Mouse (Mus musculus) liver (tissue): ENCODE data around the gene Lypd8.
"Not testable (repeated sequence)": the region's sequence is repeated elsewhere in the genome, so short reads cannot be mapped to it uniquely, and the experiment has no call there.

Source experiments
- DNase-seq: peaks from one replicate; pipeline ENCODE4 v3.0.0-alpha.2; 2020; ENCODE audit warnings: mixed read lengths

Lypd8 gene

DNA sequence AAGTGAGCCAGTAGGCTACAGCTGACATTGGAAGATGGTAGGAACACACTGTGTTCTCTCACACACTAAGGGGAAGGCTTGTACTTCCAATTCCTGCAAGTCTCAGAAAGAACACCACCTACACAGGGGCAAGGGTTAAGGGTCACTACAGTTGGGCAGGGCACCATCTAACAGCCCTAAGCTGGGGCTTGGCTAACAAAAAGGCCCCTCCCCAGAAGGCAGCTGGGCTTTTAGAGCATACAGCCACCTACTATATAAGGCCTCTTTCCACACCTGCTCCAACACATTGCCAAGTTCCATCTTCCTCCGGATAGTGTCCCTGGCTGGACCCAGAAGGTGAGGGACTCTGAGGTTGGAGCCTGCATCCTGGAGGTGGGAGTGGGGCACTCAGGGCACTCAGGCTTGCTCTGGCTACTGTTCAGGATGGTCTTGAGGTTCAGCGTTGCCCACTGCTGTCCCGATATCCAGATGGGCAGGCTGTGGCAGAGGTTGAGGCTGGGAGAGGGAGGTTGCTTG, at the start of gene Lypd8:
Gene Lypd8, plus strand, starts transcription at position 281 of the 516 bp plus-strand sequence.
- no peak for DNase-seq

DNA sequence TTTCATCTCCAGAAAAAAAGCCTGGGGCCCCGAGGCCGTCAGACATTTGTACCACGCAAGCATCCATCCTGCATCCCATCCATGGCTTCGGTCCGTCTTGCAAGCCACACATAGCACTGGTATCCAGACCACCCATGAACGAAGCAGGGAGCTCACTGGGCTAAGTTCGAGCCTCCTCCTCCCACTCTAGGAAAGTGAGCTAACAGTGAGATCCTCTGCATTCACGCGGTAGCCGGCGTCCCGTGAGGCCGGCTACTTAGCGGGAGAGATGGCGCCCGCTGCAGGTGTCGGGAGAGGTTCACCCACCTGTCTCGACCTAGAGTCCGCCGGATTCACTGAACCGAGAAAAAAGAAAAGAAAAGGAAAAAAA, 49.0 kb upstream of the Lypd8 start:
- DNase-seq = no peak

DNA sequence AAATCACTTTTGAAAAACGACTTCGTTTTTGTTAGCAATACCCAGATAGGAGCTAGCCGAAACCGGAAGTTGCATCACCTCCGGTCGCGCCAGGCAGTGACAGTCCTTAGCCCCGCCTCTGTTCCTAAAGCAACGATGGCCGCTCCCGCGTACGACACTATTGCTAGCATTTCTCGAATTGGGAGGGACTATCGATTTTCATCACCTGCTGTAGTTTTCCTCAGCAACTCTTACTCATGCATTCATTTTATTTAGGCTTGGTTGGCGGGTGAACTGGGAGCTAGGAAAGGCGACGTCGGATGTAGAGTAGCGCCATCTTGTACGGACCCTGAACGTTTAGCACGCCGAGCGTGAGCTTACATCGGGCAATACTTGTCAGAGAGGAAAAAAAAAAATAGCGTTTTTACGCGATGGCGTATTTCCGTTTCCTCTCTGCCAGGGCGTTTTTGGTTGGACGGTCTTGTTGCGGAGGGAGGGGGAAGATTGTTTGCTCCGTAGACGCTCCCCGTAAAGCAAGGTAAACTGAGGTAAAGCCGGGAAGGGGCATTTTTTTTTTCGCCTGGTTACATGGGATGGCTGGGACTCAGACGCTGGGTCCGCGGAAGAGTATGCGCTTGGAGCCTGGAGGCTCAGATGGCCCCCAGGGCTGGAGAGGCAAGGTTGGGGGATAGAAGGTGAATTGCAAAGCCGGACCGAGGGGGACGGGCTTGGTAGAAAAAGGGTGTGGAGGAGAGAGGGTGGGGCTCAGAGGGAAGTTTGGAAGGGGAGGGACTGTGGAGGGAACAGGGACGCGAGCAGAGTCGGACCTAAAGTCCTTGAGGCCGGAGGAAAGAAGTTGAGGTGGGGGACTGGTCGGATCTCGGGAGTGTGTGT, 48.3 kb upstream of the Lypd8 start, which contains the start of the genes Zfp672 and Sh3bp5l:
Gene Zfp672, minus strand, starts transcription at position 64 of the 873 bp plus-strand sequence.
Gene Sh3bp5l, plus strand, starts transcription at position 449 of the 873 bp plus-strand sequence.
- peak; percentile 89 for DNase-seq

DNA sequence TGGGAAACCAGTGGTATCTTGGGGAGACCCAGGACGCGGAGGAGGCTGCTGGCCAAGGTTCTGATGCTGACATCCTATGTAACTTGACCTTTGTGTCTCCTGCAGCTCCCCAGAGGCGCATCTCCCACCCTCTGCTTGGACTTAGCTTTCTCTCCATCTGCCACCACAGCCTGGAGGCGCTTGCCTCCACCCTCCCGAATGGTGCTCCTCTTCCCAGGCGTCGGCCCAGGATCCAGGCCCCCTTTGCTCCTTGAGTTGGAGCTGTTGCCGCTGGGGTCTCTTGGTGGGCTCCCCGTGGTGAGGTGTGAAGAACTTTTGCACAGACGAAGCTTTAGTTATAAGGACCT, 47.7 kb upstream of the Lypd8 start:
- no peak for DNase-seq

DNA sequence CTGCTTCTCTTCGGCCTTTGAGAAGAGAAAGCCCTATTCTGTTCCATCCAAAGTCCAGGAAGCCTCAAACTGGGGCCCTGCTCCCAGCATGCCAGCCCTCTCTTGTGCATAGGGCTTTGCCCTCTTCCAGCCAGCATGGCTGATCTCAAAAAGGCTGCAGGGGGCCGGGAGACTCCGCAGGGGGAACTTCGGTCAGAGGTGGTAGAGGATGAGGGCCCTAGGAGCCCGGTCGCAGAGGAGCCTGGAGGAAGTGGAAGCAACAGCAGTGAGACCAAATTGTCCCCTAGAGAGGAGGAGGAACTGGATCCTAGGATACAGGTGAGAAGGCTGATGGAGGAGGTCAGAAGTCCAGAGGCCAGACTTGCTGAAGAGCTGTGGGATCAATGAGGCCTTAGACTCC, 47.3 kb upstream of the Lypd8 start:
- no peak for DNase-seq

DNA sequence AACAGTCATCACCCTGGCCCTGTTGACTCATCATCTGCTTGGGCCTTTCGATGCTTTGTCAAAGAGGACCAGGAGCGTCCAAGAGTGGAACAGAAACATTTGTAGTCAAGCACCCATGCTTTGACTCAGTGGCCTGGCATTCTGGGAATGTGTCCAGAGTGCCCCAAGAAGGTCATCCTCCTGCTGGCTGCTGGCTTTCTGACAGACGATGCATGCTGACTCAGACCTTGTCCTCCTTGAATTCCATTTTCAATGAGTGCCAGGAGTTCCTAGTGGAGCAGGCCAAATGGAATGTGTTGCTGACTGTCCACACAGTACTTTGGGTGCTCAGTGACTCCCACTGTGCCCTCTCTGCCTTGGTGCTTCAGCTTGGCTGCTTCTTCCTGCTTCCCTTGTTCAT, 44.1 kb upstream of the Lypd8 start:
- DNase-seq = no peak

DNA sequence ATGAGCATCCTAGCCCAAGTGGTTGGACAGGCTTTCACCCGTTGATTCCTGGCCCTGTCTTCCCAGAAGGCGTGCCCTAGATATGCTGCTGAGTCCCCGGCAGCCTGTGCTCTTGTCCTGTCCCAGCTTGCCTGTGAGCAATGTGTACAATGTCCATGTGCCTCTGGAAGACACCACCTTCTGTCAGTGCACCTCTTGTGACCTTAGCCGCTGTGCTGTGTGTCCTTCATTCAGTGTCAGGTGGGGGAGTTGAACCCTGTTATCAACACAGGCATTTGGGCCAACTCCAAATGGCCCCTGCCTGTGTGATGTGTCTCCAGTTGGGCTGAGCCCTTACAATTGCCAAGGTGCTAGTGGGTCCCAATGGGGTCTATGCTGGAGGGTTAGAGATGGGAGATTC, 32.1 kb upstream of the Lypd8 start:
- DNase-seq = no peak

DNA sequence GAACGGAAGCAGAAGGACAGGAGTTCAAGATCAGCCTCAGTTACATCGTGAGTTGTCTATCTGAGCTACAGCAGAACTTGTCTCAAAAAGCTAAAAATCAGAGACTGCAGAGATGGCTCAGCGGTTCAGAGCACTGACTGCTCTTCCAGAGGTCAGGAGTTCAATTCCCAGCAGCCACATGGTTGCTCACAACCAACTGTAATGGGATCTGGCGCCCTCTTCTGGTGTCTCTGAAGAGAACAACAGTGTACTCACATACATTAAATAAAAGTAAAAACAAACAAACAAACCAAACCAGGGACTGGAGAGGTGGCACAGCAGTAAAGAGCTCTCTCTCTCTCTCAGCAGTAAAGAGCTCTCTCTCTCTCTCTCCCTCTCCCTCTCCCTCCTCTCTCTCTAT, 28.2 kb upstream of the Lypd8 start:
- DNase-seq = peak; percentile 35

DNA sequence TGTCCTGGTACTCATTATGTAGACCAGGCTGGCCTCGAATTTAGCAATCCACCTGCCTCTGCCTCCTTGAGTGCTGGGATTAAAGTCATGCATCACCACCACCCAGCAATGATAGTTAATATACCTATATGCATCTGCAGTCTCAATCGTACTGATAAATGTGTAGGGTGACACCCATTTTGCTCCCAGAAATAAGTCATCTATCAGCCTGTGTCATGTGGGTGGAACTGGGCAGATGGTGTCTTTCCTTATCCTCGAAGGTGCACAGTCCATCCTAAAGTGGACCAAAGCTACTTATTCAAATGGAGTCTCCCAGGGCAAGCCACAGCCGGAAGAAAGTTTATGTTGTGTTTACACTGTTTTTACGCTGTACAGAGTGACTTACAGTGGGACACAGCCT, 27.7 kb upstream of the Lypd8 start:
- DNase-seq = peak; percentile 55

DNA sequence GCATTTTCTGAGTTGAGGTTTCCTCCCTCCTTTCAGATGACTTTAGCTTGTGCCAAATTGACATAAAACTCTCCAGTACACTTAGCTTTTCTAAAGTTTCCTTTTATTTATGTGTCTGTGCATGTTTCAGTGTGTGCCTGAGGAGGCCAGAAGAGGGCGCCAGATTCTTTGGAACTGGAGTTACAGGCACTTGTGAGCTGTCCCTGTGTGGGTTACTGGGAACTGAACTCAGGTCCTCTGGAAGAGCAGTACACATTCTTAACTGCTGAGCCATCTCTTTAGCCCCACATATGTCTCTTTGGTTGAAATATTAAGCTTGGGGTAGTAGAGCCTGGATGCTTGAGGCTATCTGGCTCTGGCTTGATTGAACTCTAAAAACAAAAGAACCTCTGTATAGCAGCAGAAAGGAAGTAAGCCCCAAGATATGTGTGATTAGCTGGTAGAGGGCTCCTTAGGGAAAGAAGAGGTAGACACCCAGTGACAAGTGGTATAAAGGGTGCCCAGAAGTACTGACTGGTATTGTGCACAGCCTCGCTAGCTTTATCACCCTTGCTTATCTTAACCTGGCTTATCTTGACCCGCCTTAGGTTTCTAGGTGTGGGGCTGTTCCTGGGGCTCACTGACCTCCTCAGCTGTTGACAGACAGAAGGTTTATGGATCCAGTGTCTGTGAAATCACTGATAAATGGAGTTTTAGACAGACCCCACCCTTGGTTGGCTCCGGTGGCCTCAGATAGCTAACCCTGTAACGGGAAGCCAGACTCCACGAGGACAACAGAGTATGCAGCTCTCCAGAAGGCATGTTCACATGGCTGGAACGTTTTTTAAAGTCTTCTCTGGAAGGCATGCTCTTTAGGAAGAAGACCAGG, 25.9 kb upstream of the Lypd8 start:
- peak; percentile 83 for DNase-seq

DNA sequence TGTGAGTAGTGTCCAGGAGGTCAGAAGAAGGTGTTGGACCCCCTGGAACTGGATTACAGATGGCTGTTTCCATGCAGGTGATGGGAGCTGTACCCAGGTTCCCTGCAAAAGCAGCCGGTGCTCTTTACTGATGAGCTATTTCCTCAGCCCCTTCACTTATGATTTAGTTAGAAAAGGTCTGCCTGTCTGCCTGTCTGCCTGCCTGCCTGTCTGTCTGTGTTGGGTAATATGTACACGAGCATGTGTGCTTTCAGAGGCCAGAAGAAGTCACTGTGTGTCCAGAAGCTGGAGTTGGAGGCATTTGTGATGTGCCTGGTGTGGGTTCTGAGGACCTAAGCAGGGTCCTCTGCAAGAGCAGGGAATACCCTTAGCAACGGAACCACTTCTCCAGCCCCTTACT, 25.1 kb upstream of the Lypd8 start:
- DNase-seq = no peak

DNA sequence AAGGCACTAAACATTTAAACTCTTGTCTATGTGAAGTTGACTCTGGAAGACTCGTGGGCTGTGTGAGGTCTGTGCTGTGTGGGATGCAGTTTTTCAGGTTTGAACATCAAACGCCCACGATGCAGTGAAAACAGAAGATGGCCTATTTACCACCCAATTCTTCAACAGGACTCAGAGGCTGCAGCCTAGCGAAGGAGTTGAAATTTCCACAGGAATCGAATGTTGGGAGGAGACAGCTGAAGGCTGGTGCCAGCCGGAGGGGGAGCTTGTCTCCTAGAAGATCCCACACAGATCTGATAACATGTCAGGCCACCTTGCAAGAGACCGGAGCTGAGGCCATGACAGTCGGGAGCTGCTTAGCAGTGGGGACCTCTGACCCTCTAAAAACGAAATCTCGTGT, 24.4 kb upstream of the Lypd8 start:
- peak; percentile 53 for DNase-seq

DNA sequence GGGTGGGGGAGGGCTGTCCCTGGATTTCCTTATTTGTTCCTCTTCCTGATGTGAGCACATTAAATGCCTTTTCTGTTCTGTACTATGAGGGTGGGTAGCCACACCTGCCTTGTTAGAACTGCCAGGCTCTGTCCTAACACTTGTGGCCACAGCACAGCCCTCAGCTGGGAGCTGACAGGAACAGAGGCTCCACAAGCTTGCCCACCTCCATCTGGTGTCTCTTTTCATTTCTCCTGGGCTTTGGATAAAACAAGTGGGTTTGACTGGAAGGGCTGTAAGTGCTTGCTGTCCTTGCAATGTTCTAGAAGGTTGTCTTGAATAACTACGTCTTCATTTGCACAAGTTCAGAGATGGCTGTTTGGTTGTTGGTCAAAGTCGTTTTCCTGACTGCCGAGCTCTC, 23.9 kb upstream of the Lypd8 start:
- no peak for DNase-seq

DNA sequence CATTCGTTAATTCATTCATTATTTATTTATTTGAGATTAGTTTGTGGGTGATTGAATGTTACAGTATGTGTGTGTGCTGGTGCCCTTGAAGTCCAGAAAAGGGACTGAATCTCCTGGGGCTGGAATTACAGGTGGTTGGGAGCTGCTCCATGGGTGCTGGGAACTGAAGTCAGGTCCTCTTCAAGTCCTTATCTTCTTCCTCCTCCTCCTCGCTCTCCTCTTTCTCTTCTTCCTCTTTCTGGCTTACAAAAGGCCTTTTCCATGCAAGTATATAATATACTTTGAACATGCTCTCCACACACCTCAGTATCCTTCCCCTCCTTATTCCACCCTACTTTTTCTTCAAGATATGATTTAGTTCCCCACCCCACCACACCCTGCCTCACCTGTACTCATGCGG, 21.8 kb upstream of the Lypd8 start:
- no peak for DNase-seq

DNA sequence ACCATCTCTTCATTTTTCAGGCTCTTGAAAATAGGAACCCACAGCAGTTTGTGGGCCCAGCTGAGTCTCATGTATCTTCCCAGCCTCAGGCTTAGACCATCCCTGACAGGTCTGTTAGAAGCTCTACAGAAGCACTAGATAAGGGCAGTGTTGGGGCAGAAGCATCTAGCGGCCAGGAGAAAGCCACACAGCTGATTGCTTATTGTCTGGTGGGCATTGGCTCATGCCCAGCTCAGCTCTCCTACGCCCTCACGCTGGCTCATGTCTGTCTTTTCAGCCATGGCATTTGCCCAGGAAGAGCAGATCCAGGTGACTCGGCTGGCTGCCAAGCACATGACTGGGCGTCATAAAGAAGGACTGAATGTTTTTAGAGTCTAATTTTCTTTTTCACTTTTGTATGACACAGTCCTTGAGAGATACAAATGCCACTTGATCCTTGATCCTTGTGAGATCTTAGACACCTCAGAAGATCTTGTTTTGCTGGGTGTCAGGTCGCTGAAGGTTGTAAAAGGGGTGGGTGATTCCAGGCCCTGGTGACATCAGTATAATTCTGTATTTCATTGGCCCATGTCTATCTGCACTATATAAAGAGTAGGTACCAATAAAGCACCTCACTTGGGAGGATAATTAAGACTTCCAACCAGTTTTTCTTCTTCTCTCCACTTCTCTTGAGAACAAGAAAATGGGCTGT, 20.9 kb upstream of the Lypd8 start:
- no peak for DNase-seq

DNA sequence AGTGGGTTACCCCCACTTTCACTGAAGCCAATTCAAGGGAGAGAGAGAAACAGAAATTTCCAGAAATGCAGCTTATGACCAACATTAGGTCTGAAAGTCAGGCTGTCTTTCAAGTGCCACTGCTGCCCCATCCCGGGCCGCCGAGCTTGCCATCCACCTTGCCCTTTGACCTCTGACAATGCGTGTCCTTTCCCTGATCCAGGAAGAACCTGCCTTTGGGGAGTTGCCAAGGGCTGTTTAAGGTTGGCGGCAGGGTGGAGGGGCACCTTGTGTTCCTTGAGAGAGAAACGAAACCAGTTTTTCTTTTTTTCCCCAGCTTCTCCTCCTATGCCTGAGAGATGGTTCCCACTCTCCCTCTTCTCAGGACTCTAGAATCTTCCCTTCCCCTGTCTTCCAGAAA, 16.3 kb upstream of the Lypd8 start:
- DNase-seq = not testable (repeated sequence)

DNA sequence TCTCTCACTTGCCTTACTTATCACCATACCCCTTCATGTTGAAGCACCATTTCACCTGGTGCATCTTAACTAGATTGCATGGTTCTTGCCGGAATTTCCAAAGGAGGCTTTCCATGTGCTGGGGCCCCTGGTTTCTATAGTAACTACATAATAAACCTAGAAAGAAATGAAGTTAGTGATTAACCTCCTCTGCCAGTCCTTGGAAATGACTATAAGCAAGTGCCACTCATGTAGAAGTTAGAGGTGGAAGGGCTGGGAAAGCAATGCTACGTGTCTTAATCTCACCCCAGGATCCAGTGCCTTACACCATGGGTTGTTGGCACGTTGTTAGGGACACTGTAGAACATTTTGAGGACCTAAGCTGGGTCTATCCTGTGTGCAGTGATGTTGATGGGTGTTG, 14.4 kb upstream of the Lypd8 start:
- DNase-seq = no peak

DNA sequence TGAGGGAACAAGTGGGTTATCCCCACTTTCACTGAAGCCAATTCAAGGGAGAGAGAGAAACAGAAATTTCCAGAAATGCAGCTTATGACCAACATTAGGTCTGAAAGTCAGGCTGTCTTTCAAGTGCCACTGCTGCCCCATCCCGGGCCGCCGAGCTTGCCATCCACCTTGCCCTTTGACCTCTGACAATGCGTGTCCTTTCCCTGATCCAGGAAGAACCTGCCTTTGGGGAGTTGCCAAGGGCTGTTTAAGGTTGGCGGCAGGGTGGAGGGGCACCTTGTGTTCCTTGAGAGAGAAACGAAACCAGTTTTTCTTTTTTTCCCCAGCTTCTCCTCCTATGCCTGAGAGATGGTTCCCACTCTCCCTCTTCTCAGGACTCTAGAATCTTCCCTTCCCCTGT, 12.7 kb upstream of the Lypd8 start:
- not testable (repeated sequence) for DNase-seq

DNA sequence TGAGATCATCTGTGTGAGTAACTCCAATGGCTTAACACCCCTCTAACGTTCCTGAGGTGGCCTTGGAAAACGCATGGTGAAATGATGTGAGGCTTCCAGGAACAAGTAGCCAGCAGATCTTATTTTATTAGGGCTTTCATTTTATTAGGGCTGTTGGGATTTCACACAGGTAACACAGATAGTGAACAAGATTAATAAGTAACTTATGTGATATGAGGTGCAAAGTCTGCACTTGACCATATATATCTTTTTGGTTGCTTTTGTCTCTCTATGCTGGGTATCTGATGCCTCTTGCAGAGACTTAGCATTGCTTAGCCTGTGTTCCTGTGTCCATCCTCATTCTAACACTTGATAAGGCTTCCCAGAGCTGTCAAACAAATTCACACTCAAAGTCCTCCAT, 1.6 kb upstream of the Lypd8 start:
- no peak for DNase-seq

DNA sequence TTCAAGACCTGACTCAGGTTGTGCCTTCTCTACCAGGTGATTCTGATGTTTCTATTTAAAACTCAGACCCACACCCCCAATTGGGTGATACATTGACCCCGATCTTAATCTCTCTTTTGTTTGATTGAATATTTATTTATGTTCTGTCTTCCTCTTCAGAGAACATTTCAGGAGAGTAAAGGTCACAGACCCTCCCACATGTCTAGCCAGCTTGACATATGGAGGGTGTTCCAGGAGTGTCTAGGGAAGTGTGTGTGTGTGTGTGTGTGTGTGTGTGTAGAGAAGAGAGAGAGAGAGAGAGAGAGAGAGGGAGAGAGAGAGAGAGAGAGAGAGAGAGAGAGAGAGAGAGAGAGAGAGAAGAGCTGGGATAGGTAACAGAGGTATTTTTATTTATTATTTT, 1.2 kb upstream of the Lypd8 start:
- no peak for DNase-seq

DNA sequence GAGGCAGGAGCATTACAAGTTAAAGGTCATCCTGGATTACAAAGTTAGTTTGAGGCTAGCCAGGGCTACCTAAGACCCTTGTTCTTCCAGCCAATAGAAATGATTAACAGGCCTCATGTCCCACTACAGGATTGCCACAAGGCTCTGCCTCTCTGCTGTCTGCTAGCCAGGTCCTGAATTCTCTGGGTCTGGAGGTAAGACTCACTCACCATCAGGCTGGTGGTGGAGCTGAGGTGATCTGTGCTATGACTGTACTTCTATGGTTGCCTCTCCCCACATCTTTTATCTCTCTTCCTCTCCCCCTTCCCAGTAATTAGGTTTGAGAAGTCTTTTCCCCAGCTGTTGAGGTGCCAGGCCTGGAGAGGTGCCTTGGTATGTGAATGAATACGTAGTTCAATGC, 673 bp downstream of the Lypd8 start:
- no peak for DNase-seq

DNA sequence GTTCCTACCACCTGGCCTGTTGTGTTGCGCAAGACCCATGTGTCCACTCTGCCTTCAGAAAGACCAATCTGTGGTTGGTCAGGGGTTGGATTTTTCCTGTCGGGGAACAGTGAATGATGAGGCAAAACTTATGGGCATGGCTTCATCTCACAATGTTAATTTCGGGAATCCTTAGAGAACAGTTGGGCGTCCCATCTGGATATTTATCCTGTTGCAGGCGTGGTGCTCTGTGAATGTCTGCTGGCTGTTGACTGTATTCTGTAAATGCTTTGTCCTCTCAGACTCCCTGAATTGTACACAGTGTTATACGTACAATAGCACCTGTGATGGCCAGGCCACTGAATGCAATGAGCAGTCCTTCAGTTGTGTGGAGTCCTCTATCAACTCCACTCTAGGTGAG, 3.6 kb downstream of the Lypd8 start:
- DNase-seq = no peak

DNA sequence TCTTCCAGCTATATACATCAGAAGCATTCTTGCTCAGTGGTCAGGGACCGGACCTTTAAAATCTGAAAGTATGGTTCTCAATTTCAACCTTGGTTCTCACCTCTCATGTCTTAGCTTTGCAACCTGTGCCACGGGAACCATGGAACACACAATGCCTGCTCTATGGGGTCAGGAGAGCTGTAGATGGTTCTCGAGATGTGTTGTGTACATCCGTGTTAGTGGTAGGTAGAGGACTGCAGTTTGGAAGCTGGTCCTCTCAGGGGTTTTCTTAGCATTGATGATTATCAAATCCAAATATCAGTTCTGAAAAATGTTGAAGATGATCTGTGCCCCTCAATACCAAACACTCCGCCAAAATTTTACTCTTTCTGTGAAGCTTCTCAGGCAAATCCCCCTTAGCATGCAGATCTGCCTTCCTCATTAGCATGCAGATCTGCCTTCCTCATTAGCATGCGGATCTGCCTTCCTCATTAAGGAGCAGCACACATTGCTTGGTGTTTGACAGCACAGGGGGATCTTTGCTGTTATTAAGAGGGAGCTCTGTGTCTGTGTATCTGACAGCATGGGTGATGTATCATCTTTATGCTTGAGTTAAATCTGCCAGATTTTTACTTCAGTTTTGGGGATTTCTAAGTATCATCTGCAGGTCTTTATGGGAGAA, 21.3 kb downstream of the Lypd8 start:
- DNase-seq = no peak
